Mouse (Mus musculus): ENCODE results near the gene Pate1. TPM values are rescaled to one million over a fixed set of nuclear protein-coding genes. Genes with fewer than 3 reads are reported as not detected.

The Pate1 gene
- not detected in 3 replicates for total RNA-seq (2017)

- ATAC-seq (replicated peaks; ENCODE audit: insufficient number of reproducible peaks, low FRiP score, low TSS enrichment, poor library complexity, severe bottlenecking), result no peak
Measured at GRCm38 (mm10) chr9:35687013-35687412, at the start of gene Pate1. Pate1 (minus strand) TSS chr9:35687390.

- ATAC-seq (replicated peaks; ENCODE audit: insufficient number of reproducible peaks, low FRiP score, low TSS enrichment, poor library complexity, severe bottlenecking), result no peak
Measured at GRCm38 (mm10) chr9:35707265-35707664, 20.1 kb upstream of the Pate1 start.

- ATAC-seq (replicated peaks; ENCODE audit: insufficient number of reproducible peaks, low FRiP score, low TSS enrichment, poor library complexity, severe bottlenecking), result no peak
Measured at GRCm38 (mm10) chr9:35691924-35692323, 4.7 kb upstream of the Pate1 start.

GRCm38 (mm10) chr9:35673557-35673956, 13.6 kb downstream of the Pate1 start:
- ATAC-seq (replicated peaks; ENCODE audit: insufficient number of reproducible peaks, low FRiP score, low TSS enrichment, poor library complexity, severe bottlenecking), result no peak

GRCm38 (mm10) chr9:35648102-35648501, 39.1 kb downstream of the Pate1 start, which contains the start of gene Pate3:
Pate3 (minus strand) TSS chr9:35648202.
- ATAC-seq (replicated peaks; ENCODE audit: insufficient number of reproducible peaks, low FRiP score, low TSS enrichment, poor library complexity, severe bottlenecking), result no peak

Other genes starting within 250 kb of the Pate1 start
- gene Gm1113, start 169.1 kb downstream of the Pate1 start, total RNA-seq (2017), result not detected in 3 replicates
- gene Ddx25, start 128.9 kb downstream of the Pate1 start, total RNA-seq (2017), result 0.10 to 0.64 TPM (median 0.57 TPM) in 3 replicates
- 17.2 to 30.8 TPM (median 30.7 TPM) in 3 replicates for gene Pus3, start 128.8 kb downstream of the Pate1 start, total RNA-seq (2017)
- not detected in 3 replicates for gene Pate2, start 117.1 kb downstream of the Pate1 start, total RNA-seq (2017)
- 8.4 to 10.2 TPM (median 9.8 TPM) in 3 replicates for gene Hyls1, start 117.0 kb downstream of the Pate1 start, total RNA-seq (2017)
- not detected in 3 replicates for gene Pate4, start 75.4 kb downstream of the Pate1 start, total RNA-seq (2017)
- gene Pate3, start 39.2 kb downstream of the Pate1 start, total RNA-seq (2017), result not detected in 3 replicates
- gene Gm17677, start 53.7 kb upstream of the Pate1 start, total RNA-seq (2017), result not detected in 3 replicates
- not detected in 3 replicates for gene Gm17727, start 90.7 kb upstream of the Pate1 start, total RNA-seq (2017)
- gene Gm27235, start 102.7 kb upstream of the Pate1 start, total RNA-seq (2017), result not detected in 3 replicates
- not detected in 3 replicates for gene D730048I06Rik, start 102.7 kb upstream of the Pate1 start, total RNA-seq (2017)
- not detected in 3 replicates for gene 9230110F15Rik, start 156.8 kb upstream of the Pate1 start, total RNA-seq (2017)
- not detected in 3 replicates for gene 9230113P08Rik, start 221.0 kb upstream of the Pate1 start, total RNA-seq (2017)

All from monocyte, adult 5-6 weeks (primary cell).